Mouse (Mus musculus) heart, embryonic 14.5 days (tissue): ENCODE results near the gene 2300002M23Rik. TPM values are rescaled to one million over a fixed set of nuclear protein-coding genes. Genes with fewer than 3 reads are reported as not detected.
A peak's percentile ranks its signal among the peaks of the same experiment; 100 is the strongest.

ENCODE experiments used
- ATAC-seq: fragments of 200-750 bp; cut with Nextera tagmentation; 2 replicates; pipeline ENCODE4 v1.8.0; 2017; ENCODE audit warnings: low read depth, moderate TSS enrichment; ENCODE audit not compliant: insufficient number of reproducible peaks, insufficient read depth, low FRiP score
- H3K27ac ChIP-seq, 2 experiments: fragments of 200-500 bp in 1 of 2; fragments of 300-500 bp in 1 of 2; sonication (generic) in 1 of 2; replicated peaks in 1 of 2; 2 replicates each; pipeline ENCODE4 v1.5.1; 2012 to 2014; ENCODE audit warnings: low read depth in 2 of 2, low read length in 2 of 2, control low read depth in 1 of 2, mild to moderate bottlenecking in 1 of 2, mixed read lengths in 1 of 2; ENCODE audit not compliant: control insufficient read depth in 1 of 2, insufficient read depth in 1 of 2
- H3K27me3 ChIP-seq: fragments of 300-500 bp; sonication (generic); 2 replicates; pipeline ENCODE4 v1.6.1; 2014; ENCODE audit warnings: mild to moderate bottlenecking, low read length, control low read depth; ENCODE audit not compliant: control insufficient read depth, insufficient read depth
- H3K36me3 ChIP-seq: fragments of 300-500 bp; sonication (generic); 2 replicates; pipeline ENCODE4 v1.6.1; 2014; ENCODE audit warnings: mild to moderate bottlenecking, control low read depth, low read length, mixed read lengths; ENCODE audit not compliant: control insufficient read depth, insufficient read depth
- H3K4me1 ChIP-seq, 2 experiments: fragments of 200-500 bp in 1 of 2; fragments of 300-500 bp in 1 of 2; sonication (generic) in 1 of 2; 2 replicates each; pipeline ENCODE4 v1.6.1; 2012 to 2014; ENCODE audit warnings: low read length in 2 of 2, control low read depth in 1 of 2, mixed read lengths in 1 of 2; ENCODE audit not compliant: control insufficient read depth in 2 of 2, insufficient read depth in 2 of 2
- H3K4me2 ChIP-seq: fragments of 300-500 bp; sonication (generic); 2 replicates; pipeline ENCODE4 v1.6.1; 2014; ENCODE audit warnings: mild to moderate bottlenecking, low read length
- H3K4me3 ChIP-seq, 2 experiments: fragments of 200-500 bp in 1 of 2; fragments of 300-500 bp in 1 of 2; sonication (generic) in 1 of 2; 2 replicates each; pipeline ENCODE4 v1.5.1; 2012 to 2014; ENCODE audit warnings: low read length in 2 of 2, mild to moderate bottlenecking in 2 of 2, control low read depth in 1 of 2, low read depth in 1 of 2, moderate library complexity in 1 of 2; ENCODE audit not compliant: control insufficient read depth in 1 of 2, insufficient read depth in 1 of 2
- H3K9ac ChIP-seq: fragments of 300-500 bp; sonication (generic); 2 replicates; pipeline ENCODE4 v1.6.1; 2014; ENCODE audit warnings: mild to moderate bottlenecking, low read length
- H3K9me3 ChIP-seq: fragments of 300-500 bp; sonication (generic); 2 replicates; pipeline ENCODE4 v1.6.1; 2016; ENCODE audit warnings: low read length, control low read depth; ENCODE audit not compliant: control insufficient read depth
- WGBS: fragments of 180-500 bp; shearing (Covaris S2); extraction: QIAGEN DNeasy Blood & Tissue Kit; methylation state at CpG from one replicate; pipeline ENCODE4 v1.1.7; 2014; 5-methylcytosine and 5-hydroxymethylcytosine counted together
- polyA plus RNA-seq: library from polyadenylated mRNA; unstranded; fragments of >200 nt; fragmentation: Nextera tagmentation; extraction: Ambion mirVana; gene quantifications from 2 replicates; pipeline ENCODE4 v1.2.1, GENCODE M21; 2014

2300002M23Rik gene
- polyA plus RNA-seq, 1 experiment from 2014 or later = not detected

GRCm38 (mm10) chr17:35538476-35538875 lies 28.8 kb upstream of the 2300002M23Rik start:
- H3K4me2 ChIP-seq = no peak overlapping the region
- no peak overlapping the region for H3K4me3 ChIP-seq
- no peak overlapping the region for H3K9ac ChIP-seq
- 80% methylated on average over 1 of the region's 1 CpGs for WGBS
- H3K9me3 ChIP-seq = no peaks in the 10 kb centered on the region
- H3K27ac ChIP-seq = no peak overlapping the region
- no peak for ATAC-seq
- no peaks in the 10 kb centered on the region for H3K36me3 ChIP-seq
- no peaks in the 10 kb centered on the region; the same call in 1 of the 2 replicates for H3K27me3 ChIP-seq
- peaks cover 4 to 6% of the 10 kb centered on the region in 2 experiments; a peak in 2 of 4 replicates for H3K4me1 ChIP-seq

GRCm38 (mm10) chr17:35539540-35539939 lies 27.7 kb upstream of the 2300002M23Rik start:
- Histone ChIP-seq H3K4me1 (peaks cover 8 to 11% of the 10 kb centered on the region in 2 experiments; a peak in 2 of 4 replicates), H3K9ac (no peak overlapping the region), H3K27ac (no peak overlapping the region), H3K36me3 (no peaks in the 10 kb centered on the region), H3K27me3 (no peaks in the 10 kb centered on the region; the same call in 1 of the 2 replicates), H3K9me3 (no peaks in the 10 kb centered on the region), H3K4me3 (no peak overlapping the region), H3K4me2 (no peak overlapping the region)
- WGBS = 54% methylated on average over 10 of the region's 10 CpGs
- no peak for ATAC-seq

GRCm38 (mm10) chr17:35542761-35543411 lies 24.4 kb upstream of the 2300002M23Rik start:
- H3K27ac ChIP-seq = no peak overlapping the region
- no peaks in the 10 kb centered on the region for H3K36me3 ChIP-seq
- H3K4me2 ChIP-seq = peak overlapping the region; percentile 41
- no peak overlapping the region for H3K4me3 ChIP-seq
- H3K9me3 ChIP-seq = no peaks in the 10 kb centered on the region
- no peaks in the 10 kb centered on the region; the same call in 1 of the 2 replicates for H3K27me3 ChIP-seq
- no peak for ATAC-seq
- 76% methylated on average over 15 of the region's 15 CpGs for WGBS
- H3K4me1 ChIP-seq = peaks cover 11% of the 10 kb centered on the region in 2 experiments; a peak in 2 of 4 replicates
- no peak overlapping the region for H3K9ac ChIP-seq

GRCm38 (mm10) chr17:35543412-35543861 lies 23.8 kb upstream of the 2300002M23Rik start:
- H3K4me1 ChIP-seq = peaks cover 13% of the 10 kb centered on the region in 2 experiments
- no peak overlapping the region for H3K4me3 ChIP-seq
- H3K4me2 ChIP-seq = peak overlapping the region; percentile 41
- H3K27me3 ChIP-seq = no peaks in the 10 kb centered on the region; the same call in 1 of the 2 replicates
- H3K9me3 ChIP-seq = no peaks in the 10 kb centered on the region
- no peak overlapping the region for H3K9ac ChIP-seq
- no peaks in the 10 kb centered on the region for H3K36me3 ChIP-seq
- no peak overlapping the region for H3K27ac ChIP-seq
- ATAC-seq = no peak
- 39% methylated on average over 14 of the region's 14 CpGs for WGBS

GRCm38 (mm10) chr17:35544001-35544400 lies 23.2 kb upstream of the 2300002M23Rik start:
- H3K27me3 ChIP-seq = no peaks in the 10 kb centered on the region; the same call in 1 of the 2 replicates
- peaks cover 18% of the 10 kb centered on the region in 2 experiments for H3K4me1 ChIP-seq
- no peak overlapping the region for H3K27ac ChIP-seq
- ATAC-seq = no peak
- H3K4me2 ChIP-seq = no peak overlapping the region
- H3K9ac ChIP-seq = no peak overlapping the region
- no peaks in the 10 kb centered on the region for H3K9me3 ChIP-seq
- 65% methylated on average over 6 of the region's 6 CpGs for WGBS
- no peaks in the 10 kb centered on the region for H3K36me3 ChIP-seq
- no peak overlapping the region for H3K4me3 ChIP-seq

- Histone ChIP-seq H3K9ac (no peak overlapping the region), H3K4me2 (no peak overlapping the region), H3K27me3 (no peaks in the 10 kb centered on the region; the same call in 1 of the 2 replicates), H3K9me3 (no peaks in the 10 kb centered on the region), H3K4me3 (no peak overlapping the region), H3K27ac (no peak overlapping the region), H3K4me1 (peaks cover 19 to 22% of the 10 kb centered on the region in 2 experiments), H3K36me3 (no peaks in the 10 kb centered on the region)
- no peak for ATAC-seq
- 30% methylated on average over 6 of the region's 6 CpGs for WGBS
These were observed 22.6 kb upstream of the 2300002M23Rik start for GRCm38 (mm10) chr17:35544680-35545079.

- ATAC-seq = no peak
- Histone ChIP-seq H3K4me3 (no peak overlapping the region), H3K27ac (no peak overlapping the region), H3K27me3 (no peaks in the 10 kb centered on the region), H3K9me3 (no peaks in the 10 kb centered on the region), H3K4me2 (no peak overlapping the region), H3K4me1 (peaks cover 34 to 47% of the 10 kb centered on the region in 2 experiments), H3K9ac (no peak overlapping the region), H3K36me3 (no peaks in the 10 kb centered on the region)
- WGBS = 77% methylated on average over 2 of the region's 2 CpGs
These were observed 19.8 kb upstream of the 2300002M23Rik start for GRCm38 (mm10) chr17:35547465-35547864.
